Mouse (Mus musculus) erythroblast, adult 5-6 weeks (primary cell): ENCODE data around the gene Grhpr. TPM values are rescaled to one million over a fixed set of nuclear protein-coding genes. Genes with fewer than 3 reads are reported as not detected.
"Not testable (repeated sequence)": the region's sequence is repeated elsewhere in the genome, so short reads cannot be mapped to it uniquely, and the experiment has no call there.

Experiments
- ATAC-seq: replicated peaks from 2 replicates; pipeline ENCODE4 v1.8.0; 2016; ENCODE audit warnings: moderate number of reproducible peaks, mild to moderate bottlenecking, moderate TSS enrichment, inconsistent platforms; ENCODE audit not compliant: poor library complexity, low FRiP score, severe bottlenecking
- total RNA-seq, 2 experiments: library from RNA; stranded (forward) in 1 of 2; stranded (reverse) in 1 of 2; fragments of 150-400 nt in 1 of 2; fragments of 200-764, 138-1000 nt in 1 of 2; gene quantifications; 2 replicates each; pipeline versions ENCODE4 v1.2.3 to v1.2.4; 2015 to 2017; ENCODE audit warnings: low replicate concordance in 2 of 2

Gene Grhpr
- total RNA-seq, 2 experiments from 2014 or later: 1.4 to 4.2 TPM

DNA sequence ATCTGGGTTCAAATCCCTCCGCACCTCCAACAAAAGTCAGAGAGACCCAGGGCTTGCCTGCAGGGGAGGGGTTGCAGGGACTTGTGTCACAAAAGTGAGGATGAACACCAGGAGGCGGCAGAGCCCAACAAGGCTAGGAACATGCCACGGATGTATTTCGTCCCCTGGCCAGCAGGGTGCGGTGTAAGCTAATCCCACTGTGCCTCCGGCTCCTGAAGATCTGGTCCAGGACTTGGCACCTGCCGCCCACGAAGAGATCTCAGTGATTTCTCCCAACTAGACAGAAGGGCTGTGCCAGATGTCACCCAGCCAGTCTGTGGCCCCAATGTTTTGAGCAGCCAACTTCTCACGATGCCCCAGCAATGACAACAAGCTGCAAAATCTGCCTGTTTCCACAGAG lies 7.7 kb upstream of the Grhpr start:
- ATAC-seq: peak; percentile 91

DNA sequence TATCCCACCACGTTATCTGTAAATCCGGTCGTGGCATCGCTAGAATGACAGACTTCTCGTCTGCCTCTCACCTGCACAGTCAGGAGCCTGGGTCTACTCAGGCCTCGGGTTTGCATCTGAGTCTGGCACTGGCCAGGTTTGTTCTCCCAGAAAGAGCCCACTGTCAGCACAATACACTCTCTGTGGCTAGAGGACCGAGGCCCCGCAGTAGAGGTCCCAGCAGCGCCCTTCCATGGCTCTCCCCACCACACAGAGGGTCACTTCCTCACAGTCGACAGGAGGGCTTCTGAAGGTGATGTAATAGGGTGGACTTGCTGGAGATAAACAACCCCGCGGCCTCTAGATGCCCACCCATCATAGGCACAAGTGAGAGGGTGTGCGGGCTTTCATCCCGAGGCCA lies 7.3 kb upstream of the Grhpr start:
- ATAC-seq: 0 out of 2 replicates have a peak, but pooled peaks have one; percentile 18

DNA sequence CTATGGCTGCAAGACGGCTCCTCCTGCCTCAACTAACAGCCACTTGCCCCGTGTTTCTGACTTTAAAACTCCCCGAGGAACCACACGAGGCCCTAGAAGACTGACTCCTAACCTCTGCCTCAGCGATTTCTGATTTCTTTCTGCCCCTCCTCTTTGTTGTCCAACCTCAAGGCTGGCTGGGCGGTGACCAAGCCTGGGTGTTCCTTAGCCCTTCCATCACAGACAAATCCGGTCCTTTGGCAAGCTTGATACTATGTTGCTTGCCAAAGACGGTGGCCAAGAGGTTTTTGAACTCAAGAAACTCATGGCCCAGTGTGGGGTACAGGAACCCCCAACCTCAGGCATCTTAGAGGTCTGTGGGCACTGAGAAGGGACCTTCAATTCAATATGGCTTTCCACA lies 6.9 kb upstream of the Grhpr start:
- ATAC-seq: no peak

DNA sequence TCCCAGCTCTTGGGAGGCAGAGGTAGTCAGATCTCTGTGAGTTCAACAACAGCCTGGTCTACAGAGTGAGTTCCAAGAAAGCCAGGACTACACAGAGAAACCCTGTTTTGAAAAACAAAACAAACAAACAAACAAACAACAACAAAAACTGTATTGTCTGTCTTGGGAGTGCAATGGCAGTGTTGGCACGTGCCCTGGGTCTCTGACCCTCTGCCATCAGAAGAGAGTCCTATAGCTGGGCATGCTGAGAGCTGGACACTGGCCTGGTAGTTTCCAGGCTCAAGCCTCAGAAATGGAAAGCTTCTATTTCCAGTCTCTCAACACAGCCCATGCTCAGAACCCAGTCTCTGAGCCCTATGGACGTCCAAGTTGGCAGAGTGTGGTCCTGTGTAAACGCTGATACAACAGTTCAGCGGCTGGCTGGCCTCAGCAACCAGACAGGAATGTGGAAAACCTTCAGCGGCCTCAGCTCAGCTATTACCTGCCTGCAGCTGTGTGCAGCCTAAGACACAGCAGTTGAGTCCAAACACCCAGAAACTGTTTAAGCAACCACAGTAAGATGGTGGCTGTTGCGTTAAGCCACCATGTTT lies 5.1 kb upstream of the Grhpr start:
- no peak for ATAC-seq

DNA sequence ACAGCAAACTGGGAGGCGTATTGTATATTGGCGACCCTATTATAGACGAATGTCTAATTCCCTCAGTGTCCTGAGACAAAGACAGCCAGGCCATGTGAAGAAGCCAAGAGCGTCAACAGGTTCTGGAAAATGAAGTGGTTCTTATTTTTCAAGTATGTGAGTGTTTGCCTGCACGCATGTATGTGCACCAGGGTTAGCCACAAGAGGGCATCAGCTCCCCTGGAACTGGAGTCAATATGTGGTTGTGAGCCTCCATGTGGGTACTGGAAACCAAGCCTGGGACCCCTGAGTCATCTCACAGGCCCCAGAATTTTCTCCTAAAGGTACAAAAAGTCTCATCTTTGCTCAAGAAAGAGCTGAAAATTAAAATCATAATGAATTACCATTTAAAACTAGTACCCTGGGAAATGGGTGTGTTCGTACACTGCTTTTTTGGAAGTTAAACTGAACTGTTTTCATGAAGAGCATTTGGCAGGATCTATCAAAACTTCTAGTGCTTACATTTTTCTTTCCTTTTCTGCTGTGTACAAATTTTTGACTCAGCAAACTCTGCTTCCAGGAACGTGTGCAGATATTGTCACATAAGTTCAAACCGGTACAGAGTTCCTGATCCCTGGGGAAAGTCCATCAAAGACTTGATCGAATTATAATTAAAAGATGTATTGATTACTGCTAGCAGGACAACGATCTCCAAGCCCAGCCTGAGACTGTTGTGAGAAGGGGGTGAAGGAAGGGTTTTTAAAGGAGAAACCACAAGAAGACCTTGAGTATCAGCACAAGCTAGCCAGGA lies 4.1 kb upstream of the Grhpr start:
- ATAC-seq: no peak

- no peak for ATAC-seq
These were observed 3.0 kb upstream of the Grhpr start for GRCm38 (mm10) chr4:44978175-44978574.

DNA sequence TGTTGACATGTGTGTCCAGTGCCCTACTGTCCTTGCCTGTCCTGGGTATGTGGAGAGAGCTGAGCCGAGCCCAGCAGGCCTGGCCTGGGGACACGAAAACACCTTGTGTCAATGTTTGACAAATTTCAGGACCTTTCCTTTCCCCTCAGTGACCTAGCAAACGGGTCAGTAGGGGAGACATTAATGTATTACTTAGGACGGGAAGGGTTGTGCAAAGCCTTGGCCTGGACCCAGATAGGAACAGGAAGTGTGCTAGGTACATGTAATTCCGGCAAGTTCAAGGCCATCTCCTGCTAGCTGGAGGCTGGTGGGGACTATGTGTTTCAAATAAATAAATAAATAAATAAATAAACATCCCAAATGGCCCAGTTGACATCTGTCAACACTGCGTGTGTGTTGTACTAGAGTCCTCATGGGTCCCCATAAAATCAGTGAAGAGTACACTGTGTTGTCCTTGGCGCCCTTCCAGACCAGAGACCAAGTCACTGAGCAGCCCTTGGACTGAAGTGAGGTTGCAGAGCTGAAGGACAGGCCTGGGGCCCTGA lies 1.3 kb upstream of the Grhpr start:
- ATAC-seq: no peak

DNA sequence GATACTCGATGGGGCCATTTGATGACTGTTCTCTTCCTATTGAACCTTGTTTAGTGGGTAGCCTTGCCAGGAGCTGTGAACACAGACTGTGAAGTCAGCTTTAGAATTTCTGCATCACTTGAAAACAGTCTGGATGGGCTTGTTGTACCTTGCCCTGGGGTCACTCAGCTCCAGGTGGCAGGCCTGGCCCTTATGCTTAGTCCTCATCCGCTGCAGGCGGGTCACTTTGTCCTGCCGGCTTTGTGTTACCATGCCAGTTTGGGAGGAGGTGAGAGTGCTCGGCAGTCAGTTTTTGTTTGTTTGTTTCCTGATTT lies 736 bp downstream of the Grhpr start:
- ATAC-seq: no peak

DNA sequence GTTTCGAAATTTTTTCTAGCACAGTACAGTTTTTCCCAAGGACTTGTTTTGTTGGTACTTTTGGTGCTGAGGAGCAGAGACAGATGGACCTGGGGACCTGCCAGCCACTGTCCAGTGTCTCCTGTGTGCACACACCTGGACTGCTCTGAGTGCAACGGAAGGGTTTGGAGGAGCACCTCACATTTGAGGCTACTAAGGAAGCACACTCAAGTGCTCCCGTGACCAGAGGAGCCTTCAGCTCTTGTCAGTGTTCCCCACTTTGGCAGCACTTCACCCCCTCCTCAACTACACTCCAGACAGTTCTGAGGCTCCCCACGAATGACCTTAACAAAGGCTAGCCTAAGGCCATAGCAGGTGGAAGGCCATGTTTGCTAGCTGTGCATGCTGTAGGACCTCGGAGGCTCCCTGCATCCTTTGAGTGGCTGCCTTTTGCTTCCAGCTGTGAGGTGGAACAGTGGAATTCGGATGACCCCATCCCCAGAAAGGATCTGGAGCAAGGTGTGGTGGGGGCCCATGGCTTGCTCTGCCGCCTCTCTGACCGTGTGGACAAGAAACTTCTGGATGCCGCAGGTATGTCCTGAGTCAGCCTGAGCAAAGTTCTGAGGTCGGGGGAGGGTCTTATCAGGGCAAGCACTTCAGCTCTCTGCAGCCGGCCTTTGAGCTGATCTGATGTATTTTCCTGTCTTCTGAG lies 1.4 kb downstream of the Grhpr start:
- ATAC-seq: no peak

DNA sequence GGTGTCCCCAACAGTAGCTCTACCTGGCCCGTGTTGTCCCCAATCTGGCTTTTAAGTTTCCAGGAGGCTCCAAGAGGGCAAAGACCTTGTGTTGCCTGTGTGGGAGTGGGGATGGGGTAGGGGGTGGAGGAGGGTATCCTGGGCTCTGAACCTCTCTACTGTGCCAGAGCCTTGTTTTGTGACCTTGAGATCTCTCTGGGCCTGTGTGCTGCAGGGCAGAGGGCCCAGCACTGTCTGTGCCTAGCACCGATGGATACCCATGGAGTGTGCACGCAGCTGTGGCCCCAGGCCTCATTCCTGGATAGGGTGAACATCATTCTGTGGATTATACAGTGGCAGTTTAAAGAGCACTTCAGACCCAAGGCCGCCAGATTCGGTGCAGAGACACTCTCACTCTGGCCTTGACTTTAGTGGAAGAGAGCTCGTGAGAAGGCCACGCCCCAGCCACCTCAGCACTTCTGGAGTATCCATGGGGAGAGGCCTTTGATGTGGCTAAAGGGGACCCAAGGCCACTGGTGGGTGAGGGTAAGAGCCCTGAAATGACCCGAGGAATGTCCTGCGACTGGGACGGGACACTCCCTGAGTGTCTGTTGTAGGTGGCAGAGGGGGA lies 2.0 kb downstream of the Grhpr start:
- no peak for ATAC-seq

DNA sequence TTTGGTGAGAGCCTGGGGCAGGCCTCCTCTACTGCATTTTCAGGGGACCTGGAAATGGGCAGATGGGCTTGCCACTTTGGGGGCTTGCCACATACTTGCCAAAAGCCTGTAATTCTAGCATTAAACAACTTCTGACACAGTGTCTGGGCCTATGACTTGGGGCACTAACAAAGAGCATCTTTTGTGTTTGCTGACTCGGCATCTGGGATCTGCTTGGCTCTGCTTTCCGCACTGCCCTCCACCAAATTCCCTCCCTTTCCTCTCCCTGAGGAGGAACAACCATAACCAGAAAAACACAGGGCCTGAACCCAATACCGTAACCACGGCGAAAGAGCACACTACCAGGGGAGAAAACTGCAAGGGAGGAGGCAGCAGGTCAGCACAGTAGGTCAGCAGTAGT lies 9.4 kb downstream of the Grhpr start:
- ATAC-seq: no peak

DNA sequence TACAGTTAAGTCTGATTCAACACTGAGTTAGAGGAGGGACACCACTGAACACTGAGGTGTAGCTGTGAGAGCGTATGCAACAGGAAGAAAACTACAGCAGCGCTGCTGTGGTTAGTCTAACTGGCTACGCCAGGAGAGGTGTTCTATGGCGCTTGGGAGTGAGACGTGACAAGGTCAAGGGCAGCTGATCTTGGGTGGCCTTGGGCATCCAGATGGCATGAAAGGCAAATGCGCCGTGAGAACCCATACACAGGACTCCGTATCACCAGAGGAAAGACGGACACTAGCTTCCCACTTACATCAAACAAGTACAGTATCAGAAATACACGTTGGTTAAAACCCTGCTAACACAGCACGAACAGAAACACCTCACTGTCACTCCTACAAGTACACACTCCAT lies 11.1 kb downstream of the Grhpr start:
- not testable (repeated sequence) for ATAC-seq

DNA sequence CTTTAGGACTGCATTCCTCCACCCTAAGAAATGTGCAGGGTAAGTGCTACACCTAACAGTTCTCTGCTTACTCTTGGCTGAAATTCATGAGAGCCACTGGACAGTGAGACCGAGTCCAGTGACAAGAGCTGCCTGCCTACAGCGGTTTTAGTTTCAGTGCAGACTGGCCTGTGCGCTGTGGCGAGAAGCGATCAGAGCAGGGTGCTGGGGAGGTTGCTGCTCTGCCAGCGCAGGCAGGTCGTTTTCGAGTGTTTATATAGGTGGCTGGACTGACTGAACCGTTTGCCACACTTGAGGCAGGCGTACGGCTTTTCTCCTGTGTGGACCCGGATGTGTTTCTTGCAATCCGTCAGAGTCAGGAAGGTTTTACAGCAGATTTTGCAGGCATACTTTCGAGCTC lies 12.0 kb downstream of the Grhpr start:
- not testable (repeated sequence) for ATAC-seq

GRCm38 (mm10) chr4:44993847-44994246 lies 12.7 kb downstream of the Grhpr start:
- peak; percentile 95 for ATAC-seq

- ATAC-seq: no peak
These were observed 13.6 kb downstream of the Grhpr start for GRCm38 (mm10) chr4:44994776-44995175.

GRCm38 (mm10) chr4:44998071-44998470 lies 16.9 kb downstream of the Grhpr start:
- no peak for ATAC-seq

- ATAC-seq: no peak
These were observed 18.8 kb downstream of the Grhpr start for GRCm38 (mm10) chr4:45000001-45000400.

DNA sequence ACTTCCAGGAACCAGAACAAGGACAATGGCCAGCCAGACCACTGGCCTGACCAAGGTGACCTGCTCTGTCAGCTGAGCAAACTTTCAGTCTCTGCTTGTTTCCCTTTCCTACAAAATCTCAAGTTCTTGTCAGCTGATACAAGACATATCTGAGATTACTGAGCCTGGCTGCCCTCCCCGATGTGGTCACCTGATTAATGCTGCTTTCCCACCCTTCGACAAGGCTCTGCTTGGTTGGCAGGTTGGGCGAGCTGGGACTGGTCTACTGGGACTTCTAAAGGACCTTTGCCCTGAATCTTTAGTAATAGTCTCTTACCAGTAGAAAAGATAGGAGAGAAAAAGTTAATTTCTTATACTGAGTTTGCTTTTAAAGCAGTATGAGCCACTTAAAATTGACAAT lies 24.3 kb downstream of the Grhpr start:
- no peak for ATAC-seq

- no peak for ATAC-seq
These were observed 29.7 kb downstream of the Grhpr start for GRCm38 (mm10) chr4:45010806-45011415.

- ATAC-seq: peak; percentile 41
These were observed 30.4 kb downstream of the Grhpr start for GRCm38 (mm10) chr4:45011581-45012104.
